ENCODE assay signal across 39 mouse cellular contexts in genomic region chr4:115596357-115596756, GRCm38 (mm10). TPM values are rescaled to one million over a fixed set of nuclear protein-coding genes. Genes with fewer than 3 reads are reported as not detected.
"Had no signal": no experiment of that assay in that cellular context is flagged by ENCODE, and none has a peak within 500 bp of the region (broad histone marks: within the 10 kb centered on the region; RNA-seq: fewer than 3 reads in every experiment).

No protein-coding gene starts in this region.

- H3K4me3 ChIP-seq: embryonic facial prominence, embryonic 10.5 days; embryonic facial prominence, embryonic 12.5 days; embryonic facial prominence, embryonic 13.5 days; embryonic facial prominence, embryonic 15.5 days; erythroblast, embryonic 14.5 days; forebrain, embryonic 10.5 days; forebrain, embryonic 12.5 days; forebrain, embryonic 13.5 days; forebrain, embryonic 15.5 days; gastrocnemius, adult 2 months; heart, adult 2 months had no signal

- H3K36me3 ChIP-seq: embryonic facial prominence, embryonic 10.5 days; embryonic facial prominence, embryonic 12.5 days; embryonic facial prominence, embryonic 13.5 days; embryonic facial prominence, embryonic 15.5 days; forebrain, embryonic 10.5 days; forebrain, embryonic 12.5 days; forebrain, embryonic 15.5 days had no signal

- H3K9me3 ChIP-seq: embryonic facial prominence, embryonic 10.5 days; embryonic facial prominence, embryonic 12.5 days; embryonic facial prominence, embryonic 13.5 days; embryonic facial prominence, embryonic 15.5 days; forebrain, embryonic 10.5 days; forebrain, embryonic 12.5 days; forebrain, embryonic 13.5 days; forebrain, embryonic 15.5 days had no signal

- H3K4me1 ChIP-seq: embryonic facial prominence, embryonic 10.5 days; embryonic facial prominence, embryonic 12.5 days; embryonic facial prominence, embryonic 13.5 days; embryonic facial prominence, embryonic 15.5 days; forebrain, embryonic 10.5 days; forebrain, embryonic 12.5 days; forebrain, embryonic 13.5 days; forebrain, embryonic 15.5 days had no signal

- DNase-seq: cerebellum, adult 9-10 months; cerebellum, adult 9-11 months; cerebellum, postnatal 10 days; cerebellum, postnatal 14 days; cerebellum, postnatal 25 days; cerebellum, postnatal 36 days; embryo, embryonic 11 days; forebrain, postnatal 0 days; gastrocnemius, adult 2 months; gastrocnemius, postnatal 10 days; gastrocnemius, postnatal 14 days; gastrocnemius, postnatal 25 days; gastrocnemius, postnatal 36 days; heart, adult 11 months; heart, adult 18-20 months; heart, adult 2 months had no signal

- ATAC-seq: forebrain, embryonic 13.5 days; forebrain, embryonic 14.5 days; forebrain, embryonic 15.5 days; forebrain, embryonic 16.5 days; forebrain, postnatal 0 days had no signal

- H3K9ac ChIP-seq: embryonic facial prominence, embryonic 12.5 days; embryonic facial prominence, embryonic 13.5 days; embryonic facial prominence, embryonic 15.5 days; forebrain, embryonic 12.5 days; forebrain, embryonic 13.5 days; forebrain, embryonic 15.5 days; forebrain, postnatal 0 days had no signal

- H3K27ac ChIP-seq: embryonic facial prominence, embryonic 10.5 days; embryonic facial prominence, embryonic 12.5 days; embryonic facial prominence, embryonic 13.5 days; embryonic facial prominence, embryonic 15.5 days; forebrain, embryonic 10.5 days; forebrain, embryonic 12.5 days; forebrain, embryonic 13.5 days; forebrain, embryonic 15.5 days; gastrocnemius, adult 2 months; heart, adult 2 months had no signal

- H3K27me3 ChIP-seq: embryonic facial prominence, embryonic 12.5 days; embryonic facial prominence, embryonic 13.5 days; embryonic facial prominence, embryonic 15.5 days; forebrain, embryonic 12.5 days; forebrain, embryonic 13.5 days; forebrain, embryonic 15.5 days had no signal

- H3K4me2 ChIP-seq: embryonic facial prominence, embryonic 12.5 days; embryonic facial prominence, embryonic 13.5 days; embryonic facial prominence, embryonic 15.5 days; forebrain, embryonic 12.5 days; forebrain, embryonic 13.5 days; forebrain, embryonic 15.5 days had no signal

RNA-seq across cellular contexts. Expression of gene Cyp4a32, which starts 4.4 kb away (rescaled TPM):
- total RNA-seq: common myeloid progenitor, adult 5-6 weeks; forebrain, postnatal 0 days; gastrocnemius, adult 18-20 months; gastrocnemius, adult 2 months; gastrocnemius, adult 8-10 months; gastrocnemius, postnatal 10 days; gastrocnemius, postnatal 14 days; gastrocnemius, postnatal 25 days; gastrocnemius, postnatal 36 days; gastrocnemius, postnatal 4 days; granulocyte monocyte progenitor cell, adult 5-6 weeks; heart, adult 18-20 months; heart, adult 2 months; heart, adult 8-10 months had no signal
- polyA plus RNA-seq: cortical plate, adult 2 months; embryonic facial prominence, embryonic 10.5 days; embryonic facial prominence, embryonic 11.5 days; embryonic facial prominence, embryonic 12.5 days; embryonic facial prominence, embryonic 13.5 days; embryonic facial prominence, embryonic 14.5 days; embryonic facial prominence, embryonic 15.5 days; erythroblast, embryonic 14.5 days; forebrain, embryonic 10.5 days; forebrain, embryonic 11.5 days; forebrain, embryonic 12.5 days; forebrain, embryonic 13.5 days; forebrain, embryonic 14.5 days; forebrain, embryonic 15.5 days; forebrain, embryonic 16.5 days; forebrain, postnatal 0 days; frontal cortex, adult 2 months; gonadal fat pad, adult 2 months; heart, adult 2 months had no signal

RNA-seq across cellular contexts. Expression of gene Cyp4a31, which starts 32.9 kb away (rescaled TPM):
- total RNA-seq: common myeloid progenitor, adult 5-6 weeks; forebrain, postnatal 0 days; gastrocnemius, adult 2 months; gastrocnemius, adult 8-10 months; gastrocnemius, postnatal 10 days; gastrocnemius, postnatal 14 days; gastrocnemius, postnatal 25 days; gastrocnemius, postnatal 36 days; gastrocnemius, postnatal 4 days; granulocyte monocyte progenitor cell, adult 5-6 weeks; heart, adult 18-20 months; heart, adult 2 months; heart, adult 8-10 months had no signal
- polyA plus RNA-seq: cortical plate, adult 2 months; embryonic facial prominence, embryonic 10.5 days; embryonic facial prominence, embryonic 11.5 days; embryonic facial prominence, embryonic 12.5 days; embryonic facial prominence, embryonic 13.5 days; embryonic facial prominence, embryonic 14.5 days; embryonic facial prominence, embryonic 15.5 days; erythroblast, embryonic 14.5 days; forebrain, embryonic 10.5 days; forebrain, embryonic 11.5 days; forebrain, embryonic 12.5 days; forebrain, embryonic 13.5 days; forebrain, embryonic 14.5 days; forebrain, embryonic 15.5 days; forebrain, embryonic 16.5 days; forebrain, postnatal 0 days; frontal cortex, adult 2 months; gonadal fat pad, adult 2 months; heart, adult 2 months had no signal

RNA-seq across cellular contexts. Expression of gene Cyp4b1, which starts 51.2 kb away (rescaled TPM):
- total RNA-seq: granulocyte monocyte progenitor cell, adult 5-6 weeks had no signal
- polyA plus RNA-seq: embryonic facial prominence, embryonic 10.5 days; embryonic facial prominence, embryonic 11.5 days; forebrain, embryonic 10.5 days; forebrain, embryonic 11.5 days; forebrain, embryonic 13.5 days had no signal
